Mouse (Mus musculus) limb, embryonic 11.5 days (tissue): ENCODE measurements around the gene Scarb1. TPM values are rescaled to one million over a fixed set of nuclear protein-coding genes. Genes with fewer than 3 reads are reported as not detected.

Experiments
- ATAC-seq: fragments of 200-750 bp; cut with Nextera tagmentation; 2 replicates; pipeline ENCODE4 v1.8.0; 2017; ENCODE audit warnings: low read depth; ENCODE audit not compliant: insufficient number of reproducible peaks, low FRiP score, low TSS enrichment
- DNase-seq: peaks from one replicate; pipeline ENCODE4 v3.0.0-alpha.2; 2015; ENCODE audit warnings: low spot score
- H3K27ac ChIP-seq: fragments of 300-500 bp; sonication (generic); replicated peaks from 2 replicates; pipeline ENCODE4 v1.5.1; 2014; ENCODE audit warnings: low read depth, mild to moderate bottlenecking, low read length
- H3K27me3 ChIP-seq: fragments of 300-500 bp; sonication (generic); 2 replicates; pipeline ENCODE4 v1.6.1; 2014; ENCODE audit warnings: mild to moderate bottlenecking, low read length, mixed read lengths; ENCODE audit not compliant: control insufficient read depth, insufficient read depth
- H3K36me3 ChIP-seq: fragments of 300-500 bp; sonication (generic); 2 replicates; pipeline ENCODE4 v1.6.1; 2014; ENCODE audit warnings: mild to moderate bottlenecking, low read length, moderate library complexity, mixed read lengths; ENCODE audit not compliant: control insufficient read depth, insufficient read depth
- H3K4me1 ChIP-seq: fragments of 300-500 bp; sonication (generic); 2 replicates; pipeline ENCODE4 v1.6.1; 2014; ENCODE audit warnings: low read length, mixed read lengths; ENCODE audit not compliant: control insufficient read depth, insufficient read depth
- H3K4me2 ChIP-seq: fragments of 300-500 bp; sonication (generic); 2 replicates; pipeline ENCODE4 v1.6.1; 2014; ENCODE audit warnings: low read depth, mild to moderate bottlenecking, moderate library complexity; ENCODE audit not compliant: severe bottlenecking
- H3K4me3 ChIP-seq: fragments of 300-500 bp; sonication (generic); 2 replicates; pipeline ENCODE4 v1.5.1; 2014; ENCODE audit warnings: low read depth, low read length
- H3K9ac ChIP-seq: fragments of 300-500 bp; sonication (generic); 2 replicates; pipeline ENCODE4 v1.6.1; 2014; ENCODE audit warnings: mild to moderate bottlenecking, low read length
- H3K9me3 ChIP-seq: fragments of 300-500 bp; sonication (generic); 2 replicates; pipeline ENCODE4 v1.6.1; 2016; ENCODE audit warnings: low read length; ENCODE audit not compliant: control insufficient read depth
- WGBS: fragments of 180-500 bp; shearing (Covaris S2); extraction: QIAGEN DNeasy Blood & Tissue Kit; methylation state at CpG from one replicate; pipeline ENCODE4 v1.1.7; 2014; 5-methylcytosine and 5-hydroxymethylcytosine counted together
- polyA plus RNA-seq: library from polyadenylated mRNA; unstranded; fragments of >200 nt; fragmentation: Nextera tagmentation; extraction: Ambion mirVana; gene quantifications from 2 replicates; pipeline ENCODE4 v1.2.1, GENCODE M21; 2014

The Scarb1 gene
- polyA plus RNA-seq, 1 experiment from 2014 or later = 30.3 TPM

DNA sequence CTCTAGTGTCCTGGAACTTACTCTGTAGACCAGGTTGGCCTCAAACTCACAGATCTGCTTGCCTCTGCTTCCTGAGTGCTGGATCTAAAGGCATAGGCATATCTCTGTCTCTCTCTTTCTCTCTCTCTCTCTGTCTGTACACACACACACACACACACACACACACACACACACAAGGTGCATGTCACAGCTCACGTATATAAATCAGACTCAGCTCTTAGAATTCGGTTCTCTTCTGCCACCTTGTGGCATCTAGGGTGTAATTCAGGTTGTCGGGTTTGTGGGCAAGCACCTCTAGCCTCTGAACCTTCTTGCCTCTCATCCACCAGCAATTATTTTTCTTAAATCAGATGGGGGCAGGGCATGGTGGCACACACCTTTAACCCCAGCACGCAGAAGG is 27.7 kb upstream of the Scarb1 start:
- Histone ChIP-seq H3K4me1 (no peaks in the 10 kb centered on the region), H3K4me2 (no peak overlapping the region), H3K9me3 (no peaks in the 10 kb centered on the region), H3K27me3 (no peaks in the 10 kb centered on the region), H3K9ac (no peak overlapping the region), H3K4me3 (no peak overlapping the region), H3K27ac (no peak overlapping the region), H3K36me3 (no peaks in the 10 kb centered on the region)
- ATAC-seq (no peak), DNase-seq (peak; percentile 65)
- WGBS = 6% methylated on average over 4 of the region's 4 CpGs

- WGBS = 68% methylated on average over 5 of the region's 5 CpGs
- DNase-seq (no peak), ATAC-seq (no peak)
- Histone ChIP-seq H3K27me3 (no peaks in the 10 kb centered on the region), H3K9ac (no peak overlapping the region), H3K36me3 (no peaks in the 10 kb centered on the region), H3K4me1 (no peaks in the 10 kb centered on the region), H3K4me3 (no peak overlapping the region), H3K9me3 (no peaks in the 10 kb centered on the region), H3K4me2 (no peak overlapping the region), H3K27ac (no peak overlapping the region)
These were observed 27.3 kb upstream of the Scarb1 start for GRCm38 (mm10) chr5:125368156-125368555.

GRCm38 (mm10) chr5:125364851-125365429 is 24.0 kb upstream of the Scarb1 start:
- Histone ChIP-seq H3K4me3 (no peak overlapping the region), H3K27me3 (no peaks in the 10 kb centered on the region), H3K36me3 (no peaks in the 10 kb centered on the region), H3K9me3 (no peaks in the 10 kb centered on the region), H3K27ac (no peak overlapping the region), H3K4me2 (no peak overlapping the region), H3K4me1 (no peaks in the 10 kb centered on the region), H3K9ac (no peak overlapping the region)
- ATAC-seq (no peak), DNase-seq (no peak)
- WGBS = 75% methylated on average over 4 of the region's 4 CpGs

GRCm38 (mm10) chr5:125363894-125364293 is 23.0 kb upstream of the Scarb1 start:
- Histone ChIP-seq H3K4me2 (no peak overlapping the region), H3K9ac (no peak overlapping the region), H3K9me3 (no peaks in the 10 kb centered on the region), H3K4me1 (no peaks in the 10 kb centered on the region), H3K4me3 (no peak overlapping the region), H3K27ac (no peak overlapping the region), H3K27me3 (no peaks in the 10 kb centered on the region), H3K36me3 (no peaks in the 10 kb centered on the region)
- DNase-seq (no peak), ATAC-seq (no peak)
- 83% methylated on average over 7 of the region's 7 CpGs for WGBS

GRCm38 (mm10) chr5:125360981-125361510 is 20.2 kb upstream of the Scarb1 start:
- H3K36me3 ChIP-seq = no peaks in the 10 kb centered on the region
- H3K9me3 ChIP-seq = no peaks in the 10 kb centered on the region
- no peak overlapping the region for H3K4me3 ChIP-seq
- H3K4me2 ChIP-seq = no peak overlapping the region
- no peak overlapping the region for H3K27ac ChIP-seq
- H3K4me1 ChIP-seq = no peaks in the 10 kb centered on the region
- no peak overlapping the region for H3K9ac ChIP-seq
- 85% methylated on average over 16 of the region's 16 CpGs for WGBS
- no peak for ATAC-seq
- H3K27me3 ChIP-seq = no peaks in the 10 kb centered on the region
- no peak for DNase-seq

- 74% methylated on average over 9 of the region's 9 CpGs for WGBS
- Histone ChIP-seq H3K4me2 (no peak overlapping the region), H3K27ac (no peak overlapping the region), H3K27me3 (no peaks in the 10 kb centered on the region), H3K4me3 (no peak overlapping the region), H3K36me3 (no peaks in the 10 kb centered on the region), H3K9ac (no peak overlapping the region), H3K9me3 (no peaks in the 10 kb centered on the region), H3K4me1 (no peaks in the 10 kb centered on the region)
- no peak for DNase-seq
- no peak for ATAC-seq
These were observed 19.7 kb upstream of the Scarb1 start for GRCm38 (mm10) chr5:125360566-125360965.

DNA sequence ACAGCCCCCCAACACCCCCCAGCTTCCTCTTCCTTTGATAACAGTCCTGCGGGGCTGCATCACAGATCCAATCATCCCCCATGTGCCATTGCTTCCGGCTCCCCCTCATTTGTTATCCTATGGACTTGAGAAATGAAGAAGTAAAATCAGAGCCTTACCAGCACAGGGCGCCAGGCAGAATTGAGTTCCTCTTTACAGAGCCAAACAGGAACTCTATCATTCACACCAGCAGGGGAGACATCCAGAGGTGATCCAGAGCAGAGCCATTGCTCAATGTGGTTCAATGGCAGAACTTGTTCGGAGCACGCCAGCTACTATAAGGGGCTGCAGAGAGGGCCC is 17.3 kb upstream of the Scarb1 start:
- Histone ChIP-seq H3K27me3 (no peaks in the 10 kb centered on the region), H3K4me2 (no peak overlapping the region), H3K9me3 (no peaks in the 10 kb centered on the region), H3K27ac (no peak overlapping the region), H3K4me1 (no peaks in the 10 kb centered on the region), H3K36me3 (no peaks in the 10 kb centered on the region), H3K4me3 (no peak overlapping the region), H3K9ac (no peak overlapping the region)
- WGBS = 87% methylated on average over 5 of the region's 5 CpGs
- ATAC-seq = no peak
- DNase-seq = no peak

GRCm38 (mm10) chr5:125357543-125358269 is 16.8 kb upstream of the Scarb1 start:
- ATAC-seq (no peak), DNase-seq (no peak)
- H3K36me3 ChIP-seq = no peaks in the 10 kb centered on the region
- no peaks in the 10 kb centered on the region for H3K4me1 ChIP-seq
- H3K27ac ChIP-seq = no peak overlapping the region
- 86% methylated on average over 12 of the region's 12 CpGs for WGBS
- no peaks in the 10 kb centered on the region for H3K9me3 ChIP-seq
- no peak overlapping the region for H3K4me2 ChIP-seq
- no peak overlapping the region for H3K9ac ChIP-seq
- no peaks in the 10 kb centered on the region for H3K27me3 ChIP-seq
- no peak overlapping the region for H3K4me3 ChIP-seq
